In genomic region chr17:46621324-46621723, GRCm38 (mm10) we compare ENCODE assay signal across 9 mouse cellular contexts. TPM values are rescaled to one million over a fixed set of nuclear protein-coding genes. Genes with fewer than 3 reads are reported as not detected.
DNase-seq lines count a peak whose midpoint lies in the region; ATAC-seq and TF ChIP-seq lines count a peak whose summit lies in the region.
"Had no signal": no experiment of that assay in that cellular context is flagged by ENCODE, and none has a peak within 500 bp of the region (broad histone marks: within the 10 kb centered on the region; RNA-seq: fewer than 3 reads in every experiment).

No protein-coding gene starts in this region.

- TF ChIP-seq POLR2A in MEL (IDR thresholded peaks at IDR 0.05; ENCODE audit: control insufficient read depth in 1 of 2, insufficient read depth in 1 of 2, low read depth in 1 of 2, low read length in 2 of 2, poor library complexity in 1 of 2), result no peak

- TF ChIP-seq RAD21 in MEL (IDR thresholded peaks at IDR 0.05; ENCODE audit: low read depth, low read length), result no peak

- TF ChIP-seq CTCF in MEL (IDR thresholded peaks at IDR 0.05 in 2 of 3, conservative IDR thresholded peaks at IDR 0.05 in 1 of 3; ENCODE audit: control insufficient read depth in 1 of 3, insufficient read depth in 1 of 3, low read depth in 2 of 3, low read length in 3 of 3, poor library complexity in 1 of 3, severe bottlenecking in 1 of 3), result no peak

- peaks cover 9 to 22% of the 10 kb centered on the region in 2 experiments for H3K27me3 ChIP-seq in MEL (ENCODE audit: control insufficient read depth in 1 of 2, insufficient read depth in 2 of 2, low read length in 2 of 2)
- no peaks in the 10 kb centered on the region for H3K27me3 ChIP-seq in embryonic facial prominence, embryonic 13.5 days
- no peaks in the 10 kb centered on the region for H3K27me3 ChIP-seq in hindbrain, embryonic 16.5 days (replicated peaks; ENCODE audit: control insufficient read depth, insufficient read depth, low read length)
- no peaks in the 10 kb centered on the region for H3K27me3 ChIP-seq in limb, embryonic 13.5 days

- no peak overlapping the region for H3K4me3 ChIP-seq in MEL (ENCODE audit: control insufficient read depth in 1 of 2, insufficient read depth in 1 of 2, low read depth in 2 of 2, low read length in 2 of 2)
- H3K4me3 ChIP-seq in embryonic facial prominence, embryonic 13.5 days, result no peak overlapping the region
- H3K4me3 ChIP-seq in hindbrain, embryonic 16.5 days (ENCODE audit: low read length), result no peak overlapping the region
- H3K4me3 ChIP-seq in limb, embryonic 13.5 days, result 0 out of 2 replicates have a peak overlapping the region, but pooled peaks have one; percentile 8
- H3K4me3 ChIP-seq: liver, embryonic 15.5 days had no signal

- H3K4me1 ChIP-seq in MEL (ENCODE audit: control insufficient read depth in 1 of 2, insufficient read depth in 2 of 2, low read length in 2 of 2), result 0 out of 4 replicates have a peak, but pooled peaks cover 0 to 3% of the 10 kb centered on the region in 2 experiments
- peaks cover 97% of the 10 kb centered on the region for H3K4me1 ChIP-seq in embryonic facial prominence, embryonic 13.5 days
- peaks cover 36% of the 10 kb centered on the region for H3K4me1 ChIP-seq in hindbrain, embryonic 16.5 days (ENCODE audit: control insufficient read depth, insufficient read depth, low read depth, low read length)
- peaks cover 99% of the 10 kb centered on the region for H3K4me1 ChIP-seq in limb, embryonic 13.5 days

- H3K9ac ChIP-seq in MEL (ENCODE audit: control insufficient read depth, low read depth, low read length, poor library complexity, severe bottlenecking), result no peak overlapping the region
- peak overlapping the region; percentile 46; the same call in 1 of the 2 replicates for H3K9ac ChIP-seq in embryonic facial prominence, embryonic 13.5 days
- 0 out of 2 replicates have a peak overlapping the region, but pooled peaks have one; percentile 26 for H3K9ac ChIP-seq in hindbrain, embryonic 16.5 days (ENCODE audit: low read depth, low read length)
- H3K9ac ChIP-seq in limb, embryonic 13.5 days, result peak overlapping the region; percentile 39; the same call in 1 of the 2 replicates
- H3K9ac ChIP-seq: liver, embryonic 15.5 days had no signal

- H3K9me3 ChIP-seq in MEL (replicated peaks; ENCODE audit: insufficient read depth, low read length), result no peaks in the 10 kb centered on the region
- no peaks in the 10 kb centered on the region for H3K9me3 ChIP-seq in embryonic facial prominence, embryonic 13.5 days
- no peaks in the 10 kb centered on the region for H3K9me3 ChIP-seq in hindbrain, embryonic 16.5 days (ENCODE audit: control insufficient read depth, low read length)
- H3K9me3 ChIP-seq in limb, embryonic 13.5 days, result no peaks in the 10 kb centered on the region
- H3K9me3 ChIP-seq: liver, embryonic 15.5 days had no signal

- WGBS in embryonic facial prominence, embryonic 13.5 days, result 48% methylated on average over 15 of the region's 15 CpGs
- WGBS in hindbrain, embryonic 16.5 days, result 49% methylated on average over 15 of the region's 15 CpGs
- WGBS in limb, embryonic 13.5 days, result 26% methylated on average over 15 of the region's 15 CpGs

- TF ChIP-seq EP300 in MEL (IDR thresholded peaks at IDR 0.05; ENCODE audit: low read depth in 1 of 2, low read length in 2 of 2), result 0 out of 4 replicates have a peak, but pooled peaks have one; percentile 8 to 31

- peak; percentile 23 for DNase-seq in embryo, embryonic 10 days (ENCODE audit: low spot score)
- DNase-seq in embryo, embryonic 9.5 days (ENCODE audit: extremely low spot score), result no peak
- DNase-seq in MEL (ENCODE audit: low read depth, low spot score), result peak; percentile 49
- peak; percentile 63 for DNase-seq in right cerebral cortex, adult 18-20 months

- no peak for ATAC-seq in embryonic facial prominence, embryonic 13.5 days (ENCODE audit: insufficient number of reproducible peaks, insufficient read depth, low FRiP score, low TSS enrichment, low read depth)
- no peak; the same call in 1 of the 2 replicates for ATAC-seq in hindbrain, embryonic 16.5 days
- no peak for ATAC-seq in limb, embryonic 13.5 days (ENCODE audit: low FRiP score, low read depth)
- ATAC-seq in monocyte, adult 5-6 weeks (replicated peaks; ENCODE audit: insufficient number of reproducible peaks, low FRiP score, low TSS enrichment, poor library complexity, severe bottlenecking), result no peak

- no peaks in the 10 kb centered on the region for H3K79me2 ChIP-seq in MEL (ENCODE audit: control insufficient read depth, insufficient read depth, low read length, poor library complexity)

- no peak overlapping the region for H3K27ac ChIP-seq in MEL (ENCODE audit: control insufficient read depth, low read depth, low read length)
- H3K27ac ChIP-seq in embryonic facial prominence, embryonic 13.5 days, result peak overlapping the region; percentile 99
- H3K27ac ChIP-seq in hindbrain, embryonic 16.5 days (ENCODE audit: low read depth, low read length), result peak overlapping the region; percentile 46
- H3K27ac ChIP-seq in limb, embryonic 13.5 days, result peak overlapping the region; percentile 55
- H3K27ac ChIP-seq: liver, embryonic 15.5 days had no signal

- peak overlapping the region; percentile 55 for H3K4me2 ChIP-seq in embryonic facial prominence, embryonic 13.5 days
- H3K4me2 ChIP-seq in hindbrain, embryonic 16.5 days (ENCODE audit: low read length), result peak overlapping the region; percentile 32
- H3K4me2 ChIP-seq in limb, embryonic 13.5 days (replicated peaks), result peak overlapping the region; percentile 65
- H3K4me2 ChIP-seq: liver, embryonic 15.5 days had no signal

- no peaks in the 10 kb centered on the region for H3K36me3 ChIP-seq in MEL (ENCODE audit: control insufficient read depth in 1 of 2, insufficient read depth in 2 of 2, low read length in 2 of 2)
- H3K36me3 ChIP-seq in embryonic facial prominence, embryonic 13.5 days, result no peaks in the 10 kb centered on the region
- no peaks in the 10 kb centered on the region for H3K36me3 ChIP-seq in hindbrain, embryonic 16.5 days (ENCODE audit: control insufficient read depth, insufficient read depth, low read length)
- no peaks in the 10 kb centered on the region for H3K36me3 ChIP-seq in limb, embryonic 13.5 days
- H3K36me3 ChIP-seq: liver, embryonic 15.5 days had no signal

TF ChIP-seq in MEL, 35 proteins besides CTCF, POLR2A, EP300 and RAD21:
- TF ChIP-seq TAL1 (IDR thresholded peaks at IDR 0.05; ENCODE audit: low read length), result no peak
- peak; percentile 32; the same call in 1 of the 2 replicates for TF ChIP-seq RCOR1 (IDR thresholded peaks at IDR 0.05; ENCODE audit: low read depth, low read length)
- no peak for TF ChIP-seq ZNF384 (IDR thresholded peaks at IDR 0.05; ENCODE audit: low read depth, low read length)
- TF ChIP-seq ETS1 (IDR thresholded peaks at IDR 0.05; ENCODE audit: low read depth, low read length), result no peak
- no peak for TF ChIP-seq MYC (IDR thresholded peaks at IDR 0.05; ENCODE audit: low read depth, low read length)
TF ChIP-seq in MEL: peak in this region for 1.

RNA-seq across cellular contexts. Expression of gene Ptk7, which starts 8.0 kb away (rescaled TPM):
- 0.04 and 0.39 TPM in 2 replicates for total RNA-seq in MEL (2012; rRNA removed)
- polyA plus RNA-seq in MEL (2012; ENCODE audit: insufficient read depth in 1 of 2, insufficient read length in 2 of 2, low read depth in 1 of 2, low replicate concordance in 2 of 2, missing spikeins in 1 of 2), result under 1 TPM in 1 of 2 experiments, not detected in 1; 0.10 TPM
- polyA plus RNA-seq in embryonic facial prominence, embryonic 13.5 days (2015; fragmentation: Nextera tagmentation; extraction: Ambion mirVana), result 148 and 149 TPM in 2 replicates
- polyA plus RNA-seq in hindbrain, embryonic 16.5 days (2015; fragmentation: Nextera tagmentation; extraction: Ambion mirVana), result 25.9 and 36.1 TPM in 2 replicates
- 128 and 138 TPM in 2 replicates for polyA plus RNA-seq in limb, embryonic 13.5 days (2015; fragmentation: Nextera tagmentation; extraction: Ambion mirVana)
- not detected in 3 replicates for total RNA-seq in monocyte, adult 5-6 weeks (2017)

RNA-seq across cellular contexts. Expression of gene Klc4, which starts 24.5 kb away (rescaled TPM):
- 4.6 and 5.4 TPM in 2 replicates for total RNA-seq in MEL (2012; rRNA removed)
- 1 to 10 TPM in 1 of 2 experiments, not detected in 1; 9.5 TPM for polyA plus RNA-seq in MEL (2012; ENCODE audit: insufficient read depth in 1 of 2, insufficient read length in 2 of 2, low read depth in 1 of 2, low replicate concordance in 2 of 2, missing spikeins in 1 of 2)
- polyA plus RNA-seq in embryonic facial prominence, embryonic 13.5 days (2015; fragmentation: Nextera tagmentation; extraction: Ambion mirVana), result 21.8 and 26.3 TPM in 2 replicates
- polyA plus RNA-seq in hindbrain, embryonic 16.5 days (2015; fragmentation: Nextera tagmentation; extraction: Ambion mirVana), result 32.3 and 34.1 TPM in 2 replicates
- polyA plus RNA-seq in limb, embryonic 13.5 days (2015; fragmentation: Nextera tagmentation; extraction: Ambion mirVana), result 26.4 and 26.5 TPM in 2 replicates
- 15.6 to 18.9 TPM (median 18.5 TPM) in 3 replicates for total RNA-seq in monocyte, adult 5-6 weeks (2017)

RNA-seq across cellular contexts. Expression of gene Mrpl2, which starts 24.7 kb away (rescaled TPM):
- 224 and 237 TPM in 2 replicates for total RNA-seq in MEL (2012; rRNA removed)
- polyA plus RNA-seq in MEL (2012; ENCODE audit: insufficient read depth in 1 of 2, insufficient read length in 2 of 2, low read depth in 1 of 2, low replicate concordance in 2 of 2, missing spikeins in 1 of 2), result 100 to 1,000 TPM in 1 of 2 experiments, not detected in 1; 207 TPM
- 92.7 and 95.4 TPM in 2 replicates for polyA plus RNA-seq in embryonic facial prominence, embryonic 13.5 days (2015; fragmentation: Nextera tagmentation; extraction: Ambion mirVana)
- 64.5 and 73.7 TPM in 2 replicates for polyA plus RNA-seq in hindbrain, embryonic 16.5 days (2015; fragmentation: Nextera tagmentation; extraction: Ambion mirVana)
- 104 and 106 TPM in 2 replicates for polyA plus RNA-seq in limb, embryonic 13.5 days (2015; fragmentation: Nextera tagmentation; extraction: Ambion mirVana)
- 26.1 to 33.3 TPM (median 28.5 TPM) in 3 replicates for total RNA-seq in monocyte, adult 5-6 weeks (2017)

RNA-seq across cellular contexts. Expression of gene Cul7, which starts 28.8 kb away (rescaled TPM):
- 32.6 and 35.1 TPM in 2 replicates for total RNA-seq in MEL (2012; rRNA removed)
- 10 to 100 TPM; 35.8 to 45.8 TPM for polyA plus RNA-seq in MEL (2012; ENCODE audit: insufficient read depth in 1 of 2, insufficient read length in 2 of 2, low read depth in 1 of 2, low replicate concordance in 2 of 2, missing spikeins in 1 of 2)
- 57.4 and 64.1 TPM in 2 replicates for polyA plus RNA-seq in embryonic facial prominence, embryonic 13.5 days (2015; fragmentation: Nextera tagmentation; extraction: Ambion mirVana)
- polyA plus RNA-seq in hindbrain, embryonic 16.5 days (2015; fragmentation: Nextera tagmentation; extraction: Ambion mirVana), result 39.9 and 45.4 TPM in 2 replicates
- 63.2 and 66.0 TPM in 2 replicates for polyA plus RNA-seq in limb, embryonic 13.5 days (2015; fragmentation: Nextera tagmentation; extraction: Ambion mirVana)
- total RNA-seq in monocyte, adult 5-6 weeks (2017), result 2.0 to 3.2 TPM (median 3.2 TPM) in 3 replicates

RNA-seq across cellular contexts. Expression of gene Rrp36, which starts 52.8 kb away (rescaled TPM):
- total RNA-seq in MEL (2012; rRNA removed), result 43.6 and 55.3 TPM in 2 replicates
- 10 to 100 TPM in 1 of 2 experiments, not detected in 1; 51.2 TPM for polyA plus RNA-seq in MEL (2012; ENCODE audit: insufficient read depth in 1 of 2, insufficient read length in 2 of 2, low read depth in 1 of 2, low replicate concordance in 2 of 2, missing spikeins in 1 of 2)
- 72.3 and 75.6 TPM in 2 replicates for polyA plus RNA-seq in embryonic facial prominence, embryonic 13.5 days (2015; fragmentation: Nextera tagmentation; extraction: Ambion mirVana)
- polyA plus RNA-seq in hindbrain, embryonic 16.5 days (2015; fragmentation: Nextera tagmentation; extraction: Ambion mirVana), result 51.4 and 54.8 TPM in 2 replicates
- polyA plus RNA-seq in limb, embryonic 13.5 days (2015; fragmentation: Nextera tagmentation; extraction: Ambion mirVana), result 67.6 and 73.9 TPM in 2 replicates
- 52.8 to 99.5 TPM (median 65.5 TPM) in 3 replicates for total RNA-seq in monocyte, adult 5-6 weeks (2017)

Comparison
In these comparisons a context has a peak if more than half of its experiments do, and no peak if none do; other contexts are left out.
1. RNA of gene Ptk7, which starts 8.0 kb away (polyA plus RNA-seq): 148 to 149 TPM in embryonic facial prominence, embryonic 13.5 days, 128 to 138 TPM in limb, embryonic 13.5 days and 25.9 to 36.1 TPM in hindbrain, embryonic 16.5 days; 0.10 TPM in MEL; every median in the first group is over 10 times any median in the second.
2. Peak in every context shown above with its lines, with median percentiles within 50 percentile points of each other: H3K4me2 ChIP-seq.